Mouse (Mus musculus) kidney, adult 11 months (tissue): ENCODE data around the gene Chchd5.

Experiments
- DNase-seq: peaks from one replicate; pipeline ENCODE4 v3.0.0; 2022

The Chchd5 gene

GRCm38 (mm10) chr2:129164815-129165214, 35.3 kb downstream of the Chchd5 start:
- DNase-seq: no peak

DNA sequence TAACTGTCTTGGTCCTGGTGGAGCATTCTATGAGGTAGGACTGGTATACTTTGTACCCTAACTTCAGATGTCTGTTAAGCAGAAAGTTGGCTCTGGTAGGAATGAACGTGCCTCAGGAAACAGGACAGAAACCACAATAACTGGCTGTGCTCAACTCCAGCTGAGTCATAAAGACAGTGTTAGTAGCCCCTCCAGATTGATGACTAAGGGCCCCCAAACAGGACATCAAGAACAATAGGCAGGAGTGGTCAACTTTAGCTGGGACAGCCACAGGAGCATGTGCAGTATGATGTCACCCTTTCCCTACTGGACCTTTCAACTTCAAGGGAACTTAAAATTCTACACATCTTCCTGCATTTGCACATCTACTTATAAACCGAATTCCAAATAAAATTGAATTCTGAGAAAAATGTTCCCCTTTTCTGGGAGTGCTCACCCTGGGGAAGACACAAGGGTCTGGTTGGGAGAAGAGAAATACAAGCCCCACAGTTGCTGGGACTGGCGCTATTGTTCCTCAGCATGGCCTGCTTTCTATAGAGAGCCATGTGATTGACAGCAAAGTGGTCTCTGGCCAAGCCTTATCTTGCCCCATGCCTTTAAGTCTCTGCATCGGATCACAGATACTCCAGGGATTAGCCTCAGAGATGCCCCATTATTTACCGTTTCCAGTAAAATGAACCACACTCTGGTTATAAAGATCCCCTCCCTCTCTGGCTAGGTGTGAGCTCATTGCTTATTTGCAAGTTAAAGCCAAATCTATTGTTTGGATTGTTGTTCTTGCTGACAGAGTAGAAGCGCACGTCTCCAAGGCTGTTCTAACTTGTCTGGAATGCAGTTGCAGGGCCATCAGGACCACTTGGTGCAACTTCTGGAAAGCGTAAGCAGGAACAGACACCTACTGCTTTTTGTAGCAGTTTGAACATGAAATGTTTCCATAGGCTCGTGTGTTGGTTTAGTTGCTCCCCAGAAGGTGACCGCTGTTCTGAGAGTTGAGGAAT, 37.3 kb downstream of the Chchd5 start:
- no peak for DNase-seq

DNA sequence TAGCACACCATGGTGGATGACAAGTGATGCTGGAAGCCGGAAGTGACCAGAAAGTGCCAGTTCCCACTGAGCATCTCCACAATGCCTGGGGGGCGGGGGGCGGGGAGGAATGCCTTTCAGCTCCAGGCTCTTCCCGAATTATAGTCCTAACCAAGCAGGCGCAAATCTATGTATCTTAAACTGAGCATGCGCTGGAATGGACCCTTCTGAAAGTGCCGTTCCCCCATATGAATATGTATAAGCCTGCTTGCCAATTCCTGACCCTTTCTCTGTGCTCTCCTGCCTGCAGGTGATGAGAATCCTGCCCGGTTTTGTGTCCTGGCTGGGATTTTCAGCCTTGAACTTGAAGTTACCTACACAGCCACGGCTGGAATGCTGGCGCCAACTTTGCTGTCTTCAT, 43.9 kb downstream of the Chchd5 start:
- DNase-seq: no peak

DNA sequence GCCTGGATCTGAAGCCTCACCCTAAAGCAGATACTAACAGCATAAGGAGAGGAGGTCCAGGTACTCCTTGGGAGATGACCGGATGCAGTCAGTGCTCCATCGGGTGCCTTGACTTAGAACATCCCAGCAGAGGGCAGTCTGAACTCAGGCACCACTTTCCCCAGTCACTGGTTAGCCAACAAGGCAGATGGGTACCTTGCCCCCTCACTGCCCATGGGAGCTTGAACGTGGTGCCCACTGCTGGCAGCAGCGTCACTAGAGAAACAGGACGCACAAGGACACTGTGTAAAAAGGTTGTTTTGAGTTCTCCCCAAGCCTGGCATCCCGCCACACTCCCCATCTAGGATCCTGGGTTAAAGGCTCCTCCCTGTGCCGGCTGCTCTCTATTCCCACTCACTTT, 45.0 kb downstream of the Chchd5 start:
- DNase-seq: peak; percentile 50

DNA sequence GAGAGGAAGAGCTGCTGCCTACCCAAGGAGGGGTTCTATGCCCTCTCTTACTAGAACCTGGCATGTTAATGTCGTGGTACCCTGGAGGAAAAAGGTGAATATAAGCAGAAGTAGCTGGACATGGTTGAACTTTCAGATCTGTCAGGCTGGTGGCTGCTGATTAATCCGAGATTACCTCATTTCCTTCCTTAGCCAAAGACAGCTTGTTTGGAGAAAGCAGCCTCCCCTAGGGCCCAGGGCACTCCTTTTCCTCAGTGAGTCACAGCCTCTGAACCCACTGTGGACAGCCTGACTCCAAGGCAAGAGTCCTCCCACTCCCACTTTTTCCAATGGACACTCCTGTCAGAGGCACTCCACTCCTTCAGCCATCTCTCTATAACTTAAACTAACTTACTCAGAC, 46.1 kb downstream of the Chchd5 start:
- no peak for DNase-seq

- DNase-seq: no peak
Measured at GRCm38 (mm10) chr2:129176676-129177420, 47.3 kb downstream of the Chchd5 start.

- DNase-seq: no peak
Measured at GRCm38 (mm10) chr2:129177661-129178060, 48.2 kb downstream of the Chchd5 start.

DNA sequence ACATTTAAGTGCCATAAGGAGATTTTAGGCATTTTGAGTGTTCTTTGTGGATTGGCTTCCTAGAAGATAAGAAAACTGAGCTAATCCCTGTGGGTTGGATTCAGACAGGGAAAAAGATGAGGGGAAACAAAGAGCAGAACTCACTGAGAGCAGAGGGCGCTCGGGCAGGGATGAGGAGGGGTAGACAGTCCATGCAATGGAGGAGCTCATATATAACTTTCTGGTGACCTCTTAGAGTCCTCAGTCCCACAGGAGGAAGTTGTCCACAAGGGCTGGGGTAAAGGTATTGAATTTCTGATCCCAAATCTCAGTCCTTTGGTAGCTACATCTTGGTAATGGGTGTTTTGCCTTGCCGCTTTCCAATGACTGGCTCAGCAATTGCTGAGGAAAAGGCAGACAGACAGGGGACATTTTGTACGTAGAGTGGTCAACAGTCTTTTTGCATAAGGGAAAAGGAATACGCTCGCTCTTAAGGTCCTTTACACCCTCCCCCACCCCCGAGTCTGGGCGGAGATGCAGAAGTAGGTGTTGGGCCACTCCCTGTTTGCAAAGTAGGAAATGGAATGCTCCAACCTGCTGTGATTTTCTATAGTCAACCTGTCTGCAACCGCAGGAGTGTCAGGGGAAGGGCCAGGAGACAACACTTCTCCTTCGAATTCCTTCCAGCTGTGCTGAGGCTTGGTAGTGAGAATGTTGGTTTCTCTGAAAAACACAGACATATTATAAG, 48.8 kb downstream of the Chchd5 start:
- no peak for DNase-seq

DNA sequence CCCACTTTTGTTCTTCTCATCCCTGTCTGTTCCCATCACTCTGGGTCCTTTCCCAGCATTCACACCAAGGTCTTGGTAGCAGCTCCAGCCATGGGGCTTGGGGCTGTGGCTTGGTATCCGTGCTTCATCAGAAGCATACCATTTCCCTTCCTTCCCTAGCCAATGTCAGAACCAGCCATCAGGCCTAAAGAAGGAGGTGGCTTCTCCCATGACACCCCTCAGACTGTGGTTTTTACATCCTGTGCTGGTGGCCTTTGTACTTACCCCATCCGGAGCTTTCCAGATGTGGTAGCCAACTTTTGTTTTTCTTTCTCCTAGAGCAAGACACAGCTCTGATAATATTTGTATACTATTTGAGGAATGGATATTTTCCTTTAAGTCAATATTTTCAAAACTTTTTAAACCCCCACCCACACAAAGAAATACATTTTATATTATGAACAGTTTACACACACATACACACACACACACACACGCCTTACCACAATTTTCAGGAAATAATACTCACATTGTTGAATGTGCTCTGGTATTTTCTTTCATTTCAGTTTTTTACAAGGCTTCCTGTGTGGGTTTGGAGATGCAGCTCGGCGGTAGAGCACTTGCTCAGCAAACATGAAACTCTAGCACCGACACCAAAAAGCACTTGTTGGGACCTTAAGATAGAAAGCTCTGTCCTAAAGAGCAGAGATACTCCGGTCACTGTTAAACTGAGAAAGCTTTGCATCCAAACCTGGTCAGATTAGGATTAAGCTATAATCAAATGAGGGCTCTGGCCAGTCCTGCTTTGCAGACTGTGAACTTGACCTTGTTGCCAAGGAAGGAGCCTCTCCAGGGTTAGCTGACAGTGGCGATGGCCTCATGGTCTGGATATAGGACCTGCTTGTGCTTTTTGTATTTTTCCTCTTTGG, 50.7 kb downstream of the Chchd5 start:
- DNase-seq: no peak

DNA sequence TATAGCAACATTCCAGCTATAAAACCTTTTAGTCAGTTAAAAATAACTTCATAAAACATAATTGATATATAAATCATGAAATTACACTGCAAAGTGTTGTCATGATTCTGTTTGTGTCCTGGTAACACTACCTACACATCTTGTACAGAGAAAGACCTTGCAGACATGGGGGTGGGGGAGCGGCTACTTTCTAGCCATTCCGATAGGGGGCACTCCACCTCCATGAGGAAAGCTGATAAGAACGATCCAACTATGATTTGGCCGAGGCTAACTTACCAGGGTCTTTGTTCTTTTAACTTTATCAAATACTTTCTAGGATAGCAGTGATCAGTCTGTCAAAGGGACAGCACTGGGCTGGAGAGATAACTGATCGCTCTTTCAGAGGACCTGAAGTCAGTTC, 52.0 kb downstream of the Chchd5 start:
- DNase-seq: no peak

DNA sequence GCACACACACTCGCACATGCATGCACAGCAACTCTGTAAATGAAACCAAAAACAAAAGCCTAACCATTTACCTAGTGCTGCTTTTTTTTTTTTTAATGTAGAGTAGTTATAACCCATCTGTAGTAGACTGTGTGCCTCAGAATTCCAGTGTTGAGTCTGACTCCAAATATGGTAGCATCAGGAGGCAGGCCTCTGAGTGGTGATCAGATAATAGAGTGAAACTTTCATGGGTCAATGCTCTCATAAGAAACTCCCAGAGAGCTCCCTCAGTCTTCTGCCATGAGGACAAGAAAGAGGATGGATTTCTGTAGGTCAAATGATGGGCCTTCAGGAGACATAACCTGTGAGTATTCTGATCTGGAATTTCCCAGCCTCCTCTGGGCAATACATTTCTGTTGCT, 52.9 kb downstream of the Chchd5 start:
- no peak for DNase-seq

GRCm38 (mm10) chr2:129183561-129184031, 54.1 kb downstream of the Chchd5 start:
- DNase-seq: no peak
